Mouse (Mus musculus): ENCODE results near the gene Gm49396. TPM values are rescaled to one million over a fixed set of nuclear protein-coding genes. Genes with fewer than 3 reads are reported as not detected.

The Gm49396 gene
- polyA plus RNA-seq, 1 experiment = 9.4 TPM

DNA sequence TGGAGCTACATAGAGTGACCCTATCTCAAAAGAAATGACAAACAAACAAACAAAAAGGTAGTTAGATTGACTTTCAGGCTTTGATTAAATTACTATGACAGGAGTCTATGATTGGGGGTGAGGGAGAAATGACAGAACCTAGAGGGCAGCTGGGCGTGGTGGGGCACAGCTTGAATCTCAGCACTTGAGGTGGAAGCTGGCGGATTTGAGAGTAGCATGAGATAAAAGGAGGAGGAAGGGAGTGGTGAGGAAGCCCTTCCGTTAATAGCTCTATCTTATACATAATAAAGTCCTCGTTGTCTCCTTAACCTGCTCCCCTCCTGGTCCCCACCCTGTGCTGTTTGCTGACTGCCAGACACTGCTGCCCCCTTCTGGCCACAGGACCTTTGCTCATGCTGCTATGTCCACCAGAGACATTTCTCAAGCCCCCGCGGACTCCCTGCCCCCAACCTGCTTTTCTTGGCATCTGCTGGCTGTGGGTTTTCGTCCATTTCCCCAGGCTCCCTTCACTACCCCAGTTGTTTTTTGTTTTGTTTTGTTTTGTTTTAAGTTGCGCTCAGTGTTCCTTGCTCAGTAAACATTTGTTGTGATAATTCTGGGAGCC lies 44.7 kb downstream of the Gm49396 start:
- DNase-seq (ENCODE audit: extremely low spot score in 1 of 2, low spot score in 1 of 2) = peak in 1 of 2 experiments; percentile 55

- DNase-seq (ENCODE audit: extremely low spot score in 1 of 2, low spot score in 1 of 2) = no peak
Observed at GRCm38 (mm10) chr7:30608476-30608875, 45.3 kb downstream of the Gm49396 start.

DNA sequence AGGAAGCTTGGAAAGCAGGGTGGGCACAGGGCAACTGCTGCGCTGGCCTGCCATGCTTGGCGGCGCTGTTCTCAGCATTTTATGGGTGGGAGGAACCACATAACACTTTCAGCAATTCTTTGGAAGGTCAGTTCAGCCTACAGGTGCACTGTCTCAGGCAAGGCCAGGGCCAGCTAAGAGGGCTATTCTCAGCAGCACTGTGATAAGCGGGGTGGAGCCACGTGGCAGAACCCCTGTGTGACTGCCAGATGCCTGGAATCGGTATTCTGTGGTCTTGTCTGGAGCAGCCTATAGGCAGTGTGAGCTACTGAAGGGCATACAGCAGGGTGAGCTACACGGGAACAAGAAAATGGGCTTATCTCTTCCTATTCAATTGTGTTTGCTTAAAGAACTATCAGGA lies 46.9 kb downstream of the Gm49396 start:
- DNase-seq (ENCODE audit: extremely low spot score in 1 of 2, low spot score in 1 of 2) = no peak

DNA sequence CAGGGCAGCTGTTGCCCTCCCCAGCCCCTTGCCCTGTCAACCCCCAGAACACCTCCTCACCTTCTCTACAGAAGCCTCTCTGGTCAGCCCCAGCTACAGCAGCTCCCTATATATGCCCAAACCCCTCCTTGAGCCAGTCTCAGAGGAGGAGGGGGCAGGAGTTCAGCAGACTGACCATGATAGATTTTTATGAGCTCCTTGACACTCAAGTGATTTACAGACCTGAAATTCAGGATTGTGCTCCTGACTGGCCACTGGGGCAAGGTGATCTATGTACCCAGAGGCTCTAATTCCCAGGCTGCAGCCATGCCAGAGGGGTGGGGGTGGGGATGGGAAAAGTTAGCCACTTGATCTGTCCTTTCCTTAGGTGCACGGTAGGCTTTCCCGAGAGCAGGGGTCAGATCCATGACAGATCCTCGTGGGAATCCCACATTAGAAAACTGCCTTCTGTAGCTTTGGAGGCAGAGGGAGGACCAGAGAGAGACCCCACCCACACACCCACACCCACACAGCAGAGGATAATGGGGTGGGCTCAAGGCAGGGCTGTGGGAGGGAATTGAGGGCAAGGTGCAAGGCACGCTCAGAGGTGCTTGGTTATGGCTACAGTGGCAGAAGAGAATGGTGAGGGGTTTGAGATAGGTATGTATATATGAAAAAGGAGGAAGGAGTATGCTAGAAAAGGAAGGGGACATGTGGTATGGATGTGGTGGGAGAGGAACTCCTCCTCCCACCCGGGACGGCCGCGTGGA lies 49.7 kb downstream of the Gm49396 start, which contains the start of gene Upk1a:
Gene Upk1a (minus strand): TSS at position 194 of the 749 bp plus-strand sequence.
- no peak for DNase-seq (ENCODE audit: extremely low spot score in 1 of 2, low spot score in 1 of 2)

GRCm38 (mm10) chr7:30613529-30614112 lies 50.5 kb downstream of the Gm49396 start:
- DNase-seq (ENCODE audit: extremely low spot score in 1 of 2, low spot score in 1 of 2) = peak in 1 of 2 experiments; percentile 67

- DNase-seq (ENCODE audit: extremely low spot score in 1 of 2, low spot score in 1 of 2) = no peak
Observed at GRCm38 (mm10) chr7:30614454-30614853, 51.3 kb downstream of the Gm49396 start.

GRCm38 (mm10) chr7:30615049-30615760 lies 52.1 kb downstream of the Gm49396 start:
- no peak for DNase-seq (ENCODE audit: extremely low spot score in 1 of 2, low spot score in 1 of 2)

Other genes starting within 250 kb of the Gm49396 start
- 27.6 and 29.9 TPM in 2 replicates for gene Syne4, start 248.5 kb upstream of the Gm49396 start, polyA plus RNA-seq (2012; rRNA removed)
- 0.34 and 0.66 TPM in 2 replicates for gene E130208F15Rik, start 241.6 kb upstream of the Gm49396 start, polyA plus RNA-seq (2012; rRNA removed)
- 16.9 and 19.2 TPM in 2 replicates for gene Sdhaf1, start 239.4 kb upstream of the Gm49396 start, polyA plus RNA-seq (2012; rRNA removed)
- 19.8 and 22.2 TPM in 2 replicates for gene Lrfn3, start 200.6 kb upstream of the Gm49396 start, polyA plus RNA-seq (2012; rRNA removed)
- gene Tyrobp, start 149.6 kb upstream of the Gm49396 start, polyA plus RNA-seq (2012; rRNA removed) = 73.2 and 80.4 TPM in 2 replicates
- gene Hcst, start 143.5 kb upstream of the Gm49396 start, polyA plus RNA-seq (2012; rRNA removed) = 1.5 and 2.2 TPM in 2 replicates
- 5.4 and 6.4 TPM in 2 replicates for gene Nfkbid, start 141.6 kb upstream of the Gm49396 start, polyA plus RNA-seq (2012; rRNA removed)
- 940 and 960 TPM in 2 replicates for gene Aplp1, start 117.8 kb upstream of the Gm49396 start, polyA plus RNA-seq (2012; rRNA removed)
- gene Kirrel2, start 105.7 kb upstream of the Gm49396 start, polyA plus RNA-seq (2012; rRNA removed) = 3.7 and 7.1 TPM in 2 replicates
- gene Nphs1, start 105.0 kb upstream of the Gm49396 start, polyA plus RNA-seq (2012; rRNA removed) = 1.2 and 1.6 TPM in 2 replicates
- gene Prodh2, start 69.7 kb upstream of the Gm49396 start, polyA plus RNA-seq (2012; rRNA removed) = 0.18 and 0.19 TPM in 2 replicates
- gene Arhgap33, start 28.3 kb upstream of the Gm49396 start, polyA plus RNA-seq (2012; rRNA removed) = 172 and 192 TPM in 2 replicates
- 9.3 and 10.7 TPM in 2 replicates for gene Hspb6, start 11.2 kb upstream of the Gm49396 start, polyA plus RNA-seq (2012; rRNA removed)
- gene Proser3, start 11.0 kb upstream of the Gm49396 start, polyA plus RNA-seq (2012; rRNA removed) = 7.3 and 8.3 TPM in 2 replicates
- gene Lin37, start 3.5 kb upstream of the Gm49396 start, polyA plus RNA-seq (2012; rRNA removed) = 64.1 and 67.3 TPM in 2 replicates
- gene U2af1l4, start within 50 bp of the Gm49396 start, polyA plus RNA-seq (2012; rRNA removed) = 125 and 131 TPM in 2 replicates
- 114 and 133 TPM in 2 replicates for gene Psenen, start 283 bp downstream of the Gm49396 start, polyA plus RNA-seq (2012; rRNA removed)
- gene Igflr1, start 2.1 kb downstream of the Gm49396 start, polyA plus RNA-seq (2012; rRNA removed) = 6.2 and 7.9 TPM in 2 replicates
- gene Kmt2b, start 25.4 kb downstream of the Gm49396 start, polyA plus RNA-seq (2012; rRNA removed) = 42.2 and 45.9 TPM in 2 replicates
- gene Zbtb32, start 35.6 kb downstream of the Gm49396 start, polyA plus RNA-seq (2012; rRNA removed) = 0.04 TPM in 1 of 2 replicates, not detected in the other
- 1.7 and 2.3 TPM in 2 replicates for gene Upk1a, start 49.5 kb downstream of the Gm49396 start, polyA plus RNA-seq (2012; rRNA removed)
- 893 and 1,127 TPM in 2 replicates for gene Cox6b1, start 62.8 kb downstream of the Gm49396 start, polyA plus RNA-seq (2012; rRNA removed)
- gene Etv2, start 72.5 kb downstream of the Gm49396 start, polyA plus RNA-seq (2012; rRNA removed) = not detected in 2 replicates
- 59.7 and 66.4 TPM in 2 replicates for gene Rbm42, start 87.0 kb downstream of the Gm49396 start, polyA plus RNA-seq (2012; rRNA removed)
- 11.8 and 13.0 TPM in 2 replicates for gene Haus5, start 101.7 kb downstream of the Gm49396 start, polyA plus RNA-seq (2012; rRNA removed)
- gene Pmis2, start 108.3 kb downstream of the Gm49396 start, polyA plus RNA-seq (2012; rRNA removed) = not detected in 2 replicates
- gene 2200002J24Rik, start 135.6 kb downstream of the Gm49396 start, polyA plus RNA-seq (2012; rRNA removed) = not detected in 2 replicates
- gene Atp4a, start 148.9 kb downstream of the Gm49396 start, polyA plus RNA-seq (2012; rRNA removed) = 0.65 and 0.82 TPM in 2 replicates
- gene Tmem147, start 166.2 kb downstream of the Gm49396 start, polyA plus RNA-seq (2012; rRNA removed) = 167 and 185 TPM in 2 replicates
- not detected in 2 replicates for gene Gapdhs, start 180.3 kb downstream of the Gm49396 start, polyA plus RNA-seq (2012; rRNA removed)
- gene Sbsn, start 188.1 kb downstream of the Gm49396 start, polyA plus RNA-seq (2012; rRNA removed) = 14.6 and 15.1 TPM in 2 replicates
- gene Dmkn, start 200.4 kb downstream of the Gm49396 start, polyA plus RNA-seq (2012; rRNA removed) = 4.5 and 8.2 TPM in 2 replicates
- gene Krtdap, start 224.6 kb downstream of the Gm49396 start, polyA plus RNA-seq (2012; rRNA removed) = not detected in 2 replicates

Data from frontal cortex, adult 2 months (tissue).